Mouse (Mus musculus) testis, adult 2 months (tissue): ENCODE measurements around the gene Ss18l1.

Experiments used
- CTCF ChIP-seq: fragments of 200-500 bp; IDR thresholded peaks from 2 replicates; pipeline ENCODE4 v1.5.1; 2012; ENCODE audit warnings: low read depth, mild to moderate bottlenecking, inconsistent platforms, low read length, moderate library complexity; ENCODE audit not compliant: control insufficient read depth, insufficient read depth, insufficient replicate concordance
- POLR2A ChIP-seq: fragments of 200-500 bp; IDR thresholded peaks from 2 replicates; pipeline ENCODE4 v1.6.1; 2012; ENCODE audit warnings: low read depth, mild to moderate bottlenecking, inconsistent platforms, low read length, moderate library complexity; ENCODE audit not compliant: control insufficient read depth

GRCm38 (mm10) chr2:180087472-180087871 is 45.2 kb downstream of the Ss18l1 start:
- TF ChIP-seq POLR2A (no peak), CTCF (no peak)
